In the genomic region with DNA sequence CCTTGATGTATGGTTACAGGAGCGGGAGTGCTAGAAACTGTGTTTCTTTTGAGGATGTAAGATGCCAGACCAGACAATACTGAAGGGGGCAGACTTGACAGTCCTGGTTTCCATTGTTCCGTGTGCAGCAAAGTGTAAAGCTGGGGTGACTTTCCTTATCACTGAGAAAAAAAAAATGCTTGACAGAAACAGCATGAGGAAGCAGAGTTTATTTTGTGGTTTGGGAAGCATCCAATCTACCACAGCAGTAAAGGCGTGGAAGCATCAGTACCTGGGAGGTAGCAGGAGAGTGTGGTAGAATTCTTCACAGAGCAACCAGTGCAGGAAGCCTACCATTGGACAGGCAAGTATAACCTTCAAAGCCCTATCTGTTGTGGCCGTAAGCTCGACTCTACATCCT, we compare ENCODE assay signal across 26 mouse cellular contexts.
DNase-seq lines count a peak whose midpoint lies in the region; ATAC-seq and TF ChIP-seq lines count a peak whose summit lies in the region.
"Had no signal": no experiment of that assay in that cellular context is flagged by ENCODE, and none has a peak within 500 bp of the region (broad histone marks: within the 10 kb centered on the region; RNA-seq: fewer than 3 reads in every experiment).

No protein-coding gene starts in this region.

- 0 out of 2 replicates have a peak, but pooled peaks have one; percentile 5 for TF ChIP-seq CTCF in lung, embryonic 14.5 days (IDR thresholded peaks at IDR 0.05; ENCODE audit: low read depth)

- no peak for ATAC-seq in heart, embryonic 11.5 days (replicated peaks; ENCODE audit: insufficient number of reproducible peaks, low FRiP score, low TSS enrichment)
- ATAC-seq in lung, embryonic 14.5 days (ENCODE audit: insufficient read depth): no peak
- peak; percentile 33 for ATAC-seq in common myeloid progenitor, adult 5-6 weeks (replicated peaks; ENCODE audit: low read depth, poor library complexity, severe bottlenecking)
- no peak for ATAC-seq in activated CD4-positive, CD25-positive, alpha-beta regulatory T cell, adult 4 months
- ATAC-seq: forebrain, embryonic 14.5 days had no signal

- H3K4me3 ChIP-seq in heart, embryonic 10.5 days: no peak overlapping the region
- no peak overlapping the region for H3K4me3 ChIP-seq in heart, embryonic 11.5 days (ENCODE audit: low read depth, low read length)
- no peak overlapping the region for H3K4me3 ChIP-seq in lung, embryonic 14.5 days (ENCODE audit: low read depth, low read length)
- H3K4me3 ChIP-seq: hindbrain, embryonic 15.5 days; stomach, embryonic 15.5 days had no signal

- H3K4me1 ChIP-seq in heart, embryonic 10.5 days: peaks cover 26% of the 10 kb centered on the region
- H3K4me1 ChIP-seq in heart, embryonic 11.5 days (ENCODE audit: control insufficient read depth, insufficient read depth, low read length): 0 out of 2 replicates have a peak, but pooled peaks cover 6% of the 10 kb centered on the region
- no peaks in the 10 kb centered on the region; the same call in 1 of the 2 replicates for H3K4me1 ChIP-seq in lung, embryonic 14.5 days (ENCODE audit: insufficient read depth)

- H3K4me2 ChIP-seq in heart, embryonic 11.5 days: no peak overlapping the region
- H3K4me2 ChIP-seq in lung, embryonic 14.5 days: no peak overlapping the region
- H3K4me2 ChIP-seq: hindbrain, embryonic 15.5 days; stomach, embryonic 15.5 days had no signal

- H3K27ac ChIP-seq in heart, embryonic 10.5 days: 0 out of 2 replicates have a peak overlapping the region, but pooled peaks have one; percentile 18
- H3K27ac ChIP-seq in heart, embryonic 11.5 days (ENCODE audit: low read depth, low read length): no peak overlapping the region
- no peak overlapping the region for H3K27ac ChIP-seq in lung, embryonic 14.5 days (ENCODE audit: low read depth)
- H3K27ac ChIP-seq: hindbrain, embryonic 15.5 days; liver, embryonic 14.5 days; stomach, embryonic 15.5 days had no signal

- no peak overlapping the region for H3K9ac ChIP-seq in heart, embryonic 11.5 days (ENCODE audit: low read depth, low read length)
- no peak overlapping the region for H3K9ac ChIP-seq in lung, embryonic 14.5 days
- H3K9ac ChIP-seq: hindbrain, embryonic 15.5 days; liver, embryonic 14.5 days; stomach, embryonic 15.5 days had no signal

- H3K9me3 ChIP-seq in heart, embryonic 10.5 days: no peaks in the 10 kb centered on the region
- H3K9me3 ChIP-seq in heart, embryonic 11.5 days (replicated peaks; ENCODE audit: control insufficient read depth, low read length): no peaks in the 10 kb centered on the region
- H3K9me3 ChIP-seq in lung, embryonic 14.5 days (ENCODE audit: low read depth, low read length): no peaks in the 10 kb centered on the region
- H3K9me3 ChIP-seq: hindbrain, embryonic 15.5 days; stomach, embryonic 15.5 days had no signal

- H3K27me3 ChIP-seq in heart, embryonic 10.5 days (ENCODE audit: insufficient read depth, poor library complexity, severe bottlenecking): peaks cover 5% of the 10 kb centered on the region; the same call in 1 of the 2 replicates
- H3K27me3 ChIP-seq in heart, embryonic 11.5 days (ENCODE audit: control insufficient read depth, insufficient read depth, low read length): no peaks in the 10 kb centered on the region
- no peaks in the 10 kb centered on the region for H3K27me3 ChIP-seq in lung, embryonic 14.5 days (ENCODE audit: insufficient read depth, low read length)
- H3K27me3 ChIP-seq: stomach, embryonic 15.5 days had no signal

- H3K36me3 ChIP-seq in heart, embryonic 10.5 days: no peaks in the 10 kb centered on the region
- no peaks in the 10 kb centered on the region for H3K36me3 ChIP-seq in heart, embryonic 11.5 days (ENCODE audit: control insufficient read depth, insufficient read depth, low read length)
- H3K36me3 ChIP-seq in lung, embryonic 14.5 days (ENCODE audit: insufficient read depth): no peaks in the 10 kb centered on the region
- H3K36me3 ChIP-seq: G1E; hindbrain, embryonic 15.5 days; stomach, embryonic 15.5 days had no signal

- DNase-seq in heart, embryonic 10.5 days (ENCODE audit: low spot score): no peak
- no peak for DNase-seq in lung, embryonic 14.5 days
- DNase-seq in lung, postnatal 25 days (ENCODE audit: low spot score): no peak
- DNase-seq in cerebellum, adult 8-10 months: no peak
- DNase-seq: adrenal gland, adult 2 months; adrenal gland, postnatal 36 days; cerebellum, adult 18-20 months; cerebellum, postnatal 14 days; gastrocnemius, postnatal 36 days; heart, postnatal 36 days; kidney, adult 18-20 months; kidney, postnatal 14 days; layer of hippocampus, adult 9-11 months; liver; lung, adult 2 months; lung, postnatal 14 days; midbrain, embryonic 14.5 days; right cerebral cortex, postnatal 25 days had no signal

- 68% methylated on average over 5 of the region's 5 CpGs for WGBS in heart, embryonic 10.5 days
- WGBS in heart, embryonic 11.5 days (ENCODE audit: insufficient replicate concordance): 77% methylated on average over 5 of the region's 5 CpGs
- 69% methylated on average over 5 of the region's 5 CpGs for WGBS in lung, embryonic 14.5 days
